Mouse (Mus musculus): ENCODE measurements at regions not wholly inside any gene's neighbourhood (a gene's known extent, or its start where the extent isn't known, plus 50 kb on each side); places are given as distances from the start of the nearest gene placed in this dataset.

- DNase-seq (no peak), ATAC-seq (no peak)
- Histone ChIP-seq H3K4me3 (ENCODE audit: low read depth, low read length) (no peak overlapping the region), H3K27ac (ENCODE audit: low read depth) (no peak overlapping the region), H3K9me3 (ENCODE audit: low read length) (no peaks in the 10 kb centered on the region), H3K9ac (replicated peaks) (no peak overlapping the region), H3K4me1 (ENCODE audit: insufficient read depth) (no peaks in the 10 kb centered on the region), H3K4me2 (ENCODE audit: low read depth, low read length) (no peak overlapping the region), H3K36me3 (replicated peaks; ENCODE audit: insufficient read depth, low read length) (no peaks in the 10 kb centered on the region), H3K27me3 (ENCODE audit: insufficient read depth, low read length) (no peaks in the 10 kb centered on the region)
- TF ChIP-seq EP300 (IDR thresholded peaks at IDR 0.05; ENCODE audit: low read depth), result no peak
- TF ChIP-seq CTCF (IDR thresholded peaks at IDR 0.05; ENCODE audit: low read depth), result no peak
- WGBS (ENCODE audit: insufficient replicate concordance), result 60% methylated on average over 3 of the region's 3 CpGs
These were observed 156.1 kb upstream of the Gm10295 start for GRCm38 (mm10) chr7:71507379-71507778.

- DNase-seq, result no peak
- H3K36me3 ChIP-seq (replicated peaks; ENCODE audit: insufficient read depth, low read length), result no peaks in the 10 kb centered on the region
- no peak overlapping the region for H3K9ac ChIP-seq (replicated peaks)
- no peaks in the 10 kb centered on the region; the same call in 1 of the 2 replicates for H3K4me1 ChIP-seq (ENCODE audit: insufficient read depth)
- ATAC-seq, result peak; percentile 43; the same call in 1 of the 2 replicates
- TF ChIP-seq EP300 (IDR thresholded peaks at IDR 0.05; ENCODE audit: low read depth) (peak; percentile 53; the same call in 1 of the 2 replicates), CTCF (IDR thresholded peaks at IDR 0.05; ENCODE audit: low read depth) (no peak)
- no peak overlapping the region for H3K4me2 ChIP-seq (ENCODE audit: low read depth, low read length)
- no peak overlapping the region for H3K27ac ChIP-seq (ENCODE audit: low read depth)
- H3K27me3 ChIP-seq (ENCODE audit: insufficient read depth, low read length), result no peaks in the 10 kb centered on the region
- WGBS (ENCODE audit: insufficient replicate concordance), result 29% methylated on average over 6 of the region's 6 CpGs
- no peak overlapping the region for H3K4me3 ChIP-seq (ENCODE audit: low read depth, low read length)
- H3K9me3 ChIP-seq (ENCODE audit: low read length), result no peaks in the 10 kb centered on the region
These were observed 149.4 kb upstream of the Gm10295 start for GRCm38 (mm10) chr7:71500719-71501118.

GRCm38 (mm10) chr7:71498123-71498522 lies 146.8 kb upstream of the Gm10295 start:
- Histone ChIP-seq H3K4me3 (ENCODE audit: low read depth, low read length) (no peak overlapping the region), H3K27ac (ENCODE audit: low read depth) (no peak overlapping the region), H3K9ac (replicated peaks) (no peak overlapping the region), H3K9me3 (ENCODE audit: low read length) (no peaks in the 10 kb centered on the region), H3K27me3 (ENCODE audit: insufficient read depth, low read length) (no peaks in the 10 kb centered on the region), H3K4me1 (ENCODE audit: insufficient read depth) (no peaks in the 10 kb centered on the region; the same call in 1 of the 2 replicates), H3K36me3 (replicated peaks; ENCODE audit: insufficient read depth, low read length) (no peaks in the 10 kb centered on the region), H3K4me2 (ENCODE audit: low read depth, low read length) (no peak overlapping the region)
- TF ChIP-seq EP300 (IDR thresholded peaks at IDR 0.05; ENCODE audit: low read depth) (no peak), CTCF (IDR thresholded peaks at IDR 0.05; ENCODE audit: low read depth) (no peak)
- WGBS (ENCODE audit: insufficient replicate concordance), result 77% methylated on average over 7 of the region's 7 CpGs
- DNase-seq (no peak), ATAC-seq (no peak)

GRCm38 (mm10) chr7:71491128-71491527 lies 139.8 kb upstream of the Gm10295 start:
- no peak overlapping the region for H3K9ac ChIP-seq (replicated peaks)
- DNase-seq, result no peak
- H3K9me3 ChIP-seq (ENCODE audit: low read length), result no peaks in the 10 kb centered on the region
- no peak overlapping the region for H3K27ac ChIP-seq (ENCODE audit: low read depth)
- TF ChIP-seq CTCF (IDR thresholded peaks at IDR 0.05; ENCODE audit: low read depth), result no peak
- TF ChIP-seq EP300 (IDR thresholded peaks at IDR 0.05; ENCODE audit: low read depth), result no peak
- WGBS (ENCODE audit: insufficient replicate concordance), result 65% methylated on average over 4 of the region's 4 CpGs
- no peak for ATAC-seq
- no peaks in the 10 kb centered on the region for H3K27me3 ChIP-seq (ENCODE audit: insufficient read depth, low read length)
- no peak overlapping the region for H3K4me3 ChIP-seq (ENCODE audit: low read depth, low read length)
- no peak overlapping the region for H3K4me2 ChIP-seq (ENCODE audit: low read depth, low read length)
- H3K4me1 ChIP-seq (ENCODE audit: insufficient read depth), result no peaks in the 10 kb centered on the region
- H3K36me3 ChIP-seq (replicated peaks; ENCODE audit: insufficient read depth, low read length), result no peaks in the 10 kb centered on the region

- H3K27ac ChIP-seq (ENCODE audit: low read depth), result no peak overlapping the region
- 82% methylated on average over 7 of the region's 7 CpGs for WGBS (ENCODE audit: insufficient replicate concordance)
- TF ChIP-seq CTCF (IDR thresholded peaks at IDR 0.05; ENCODE audit: low read depth) (no peak), EP300 (IDR thresholded peaks at IDR 0.05; ENCODE audit: low read depth) (no peak)
These were observed 136.8 kb upstream of the Gm10295 start for GRCm38 (mm10) chr7:71488016-71488650.

GRCm38 (mm10) chr7:71475383-71475782 lies 124.1 kb upstream of the Gm10295 start:
- H3K4me3 ChIP-seq (ENCODE audit: low read depth, low read length), result no peak overlapping the region
- H3K4me2 ChIP-seq (ENCODE audit: low read depth, low read length), result no peak overlapping the region
- 69% methylated on average over 4 of the region's 4 CpGs for WGBS (ENCODE audit: insufficient replicate concordance)
- H3K36me3 ChIP-seq (replicated peaks; ENCODE audit: insufficient read depth, low read length), result no peaks in the 10 kb centered on the region
- DNase-seq (no peak), ATAC-seq (no peak)
- TF ChIP-seq CTCF (IDR thresholded peaks at IDR 0.05; ENCODE audit: low read depth), result no peak
- TF ChIP-seq EP300 (IDR thresholded peaks at IDR 0.05; ENCODE audit: low read depth), result no peak
- no peaks in the 10 kb centered on the region for H3K27me3 ChIP-seq (ENCODE audit: insufficient read depth, low read length)
- no peak overlapping the region for H3K27ac ChIP-seq (ENCODE audit: low read depth)
- H3K9ac ChIP-seq (replicated peaks), result no peak overlapping the region
- H3K9me3 ChIP-seq (ENCODE audit: low read length), result no peaks in the 10 kb centered on the region
- H3K4me1 ChIP-seq (ENCODE audit: insufficient read depth), result no peaks in the 10 kb centered on the region

More at GRCm38 (mm10) chr7:71488016-71488650, 136.8 kb upstream of the Gm10295 start:
- DNase-seq (no peak), ATAC-seq (no peak)
- no peaks in the 10 kb centered on the region for H3K9me3 ChIP-seq (ENCODE audit: low read length)
- H3K27me3 ChIP-seq (ENCODE audit: insufficient read depth, low read length), result no peaks in the 10 kb centered on the region
- H3K36me3 ChIP-seq (replicated peaks; ENCODE audit: insufficient read depth, low read length), result no peaks in the 10 kb centered on the region
- H3K4me2 ChIP-seq (ENCODE audit: low read depth, low read length), result no peak overlapping the region
- H3K4me3 ChIP-seq (ENCODE audit: low read depth, low read length), result no peak overlapping the region
- no peaks in the 10 kb centered on the region for H3K4me1 ChIP-seq (ENCODE audit: insufficient read depth)
- no peak overlapping the region for H3K9ac ChIP-seq (replicated peaks)
